Mouse (Mus musculus): ENCODE measurements around the gene Slc25a47.

- TF ChIP-seq CTCF (IDR thresholded peaks at IDR 0.05; ENCODE audit: low read depth): no peak
- TF ChIP-seq EP300 (IDR thresholded peaks at IDR 0.05; ENCODE audit: low read depth): no peak
These were observed 876 bp downstream of the Slc25a47 start for GRCm38 (mm10) chr12:108836722-108837121.
